Mouse (Mus musculus) ES-E14 (cell line): Measurements from ENCODE around the gene Nfkbil1.

Source experiments
- CHD2 ChIP-seq: IDR thresholded peaks from 2 replicates; pipeline ENCODE4 v1.6.1; 2014; ENCODE audit warnings: mild to moderate bottlenecking, low read depth, low read length, inconsistent platforms
- MAFK ChIP-seq: IDR thresholded peaks from 2 replicates; pipeline ENCODE4 v1.6.1; 2014; ENCODE audit warnings: mild to moderate bottlenecking, low read depth, low read length, inconsistent platforms; ENCODE audit not compliant: insufficient read depth
- ZC3H11A ChIP-seq: IDR thresholded peaks from 2 replicates; pipeline ENCODE4 v1.6.1; 2012; ENCODE audit warnings: low read depth, mild to moderate bottlenecking, inconsistent platforms, low read length, borderline replicate concordance
- ZNF384 ChIP-seq: IDR thresholded peaks from 2 replicates; pipeline ENCODE4 v1.6.1; 2012; ENCODE audit warnings: low read depth, low read length, inconsistent platforms

DNA sequence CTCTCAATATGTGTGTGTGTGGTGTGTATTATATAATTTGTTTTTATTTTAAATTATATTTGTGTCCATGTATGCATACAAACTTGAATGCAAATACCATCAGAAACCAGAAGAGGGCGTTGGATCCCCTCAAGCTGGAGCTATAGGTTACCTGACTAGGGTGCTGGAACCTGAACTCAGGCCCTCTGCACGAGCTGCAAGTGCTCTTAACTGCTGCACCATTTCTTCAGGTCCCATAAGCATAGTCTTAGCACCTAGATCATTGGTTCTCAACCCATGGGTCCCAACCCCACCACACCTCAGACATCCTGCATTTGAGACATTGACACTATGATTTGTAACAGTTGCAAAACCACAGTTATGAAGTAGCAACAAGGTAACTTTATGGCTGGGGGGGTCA lies 43.9 kb downstream of the Nfkbil1 start:
- no peak for TF ChIP-seq MAFK
- no peak for TF ChIP-seq ZC3H11A
- TF ChIP-seq CHD2, result no peak
- no peak for TF ChIP-seq ZNF384
